9 mouse cellular contexts compared by ENCODE assay signal in the genomic region with DNA sequence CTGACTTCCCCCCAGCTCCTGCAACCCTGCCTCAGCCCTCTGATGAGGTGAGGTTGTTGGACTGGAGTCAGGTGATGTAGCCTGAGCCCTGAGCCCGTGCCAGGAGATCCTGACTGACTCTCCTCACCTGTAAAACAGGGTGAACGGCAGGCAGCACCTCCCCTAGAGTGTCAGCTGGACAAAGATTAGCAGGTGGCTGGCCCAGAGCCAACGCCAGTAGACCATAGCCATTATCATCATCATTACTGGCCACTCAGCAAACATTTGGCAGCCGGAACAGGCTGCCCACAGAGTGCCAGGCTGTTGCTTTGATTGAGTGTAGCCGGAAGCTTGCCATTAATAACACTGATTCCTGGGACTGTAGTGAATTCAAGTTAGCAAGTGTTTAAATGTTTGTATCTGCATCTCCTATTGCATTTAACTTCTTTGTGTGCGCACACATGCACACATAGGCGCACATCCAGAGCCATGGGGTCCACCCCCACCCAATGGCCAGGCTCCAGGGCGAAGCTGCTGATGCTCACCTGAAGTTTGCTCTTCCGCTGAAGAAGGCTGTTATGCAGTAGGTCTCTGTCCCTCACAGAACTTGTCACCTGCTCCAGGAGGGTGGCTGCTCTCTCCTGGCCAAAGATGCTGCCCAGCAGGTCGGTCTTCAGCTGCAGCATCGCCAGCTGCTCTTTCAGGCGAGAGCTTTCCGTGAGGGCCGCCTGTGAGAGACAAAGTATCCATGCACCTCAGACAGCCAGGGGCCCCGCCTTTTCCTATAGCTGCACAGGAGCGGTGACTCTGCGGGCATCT. TPM values are rescaled to one million over a fixed set of nuclear protein-coding genes. Genes with fewer than 3 reads are reported as not detected.
DNase-seq lines count a peak whose midpoint lies in the region; ATAC-seq and TF ChIP-seq lines count a peak whose summit lies in the region.
"Had no signal": no experiment of that assay in that cellular context is flagged by ENCODE, and none has a peak within 500 bp of the region (broad histone marks: within the 10 kb centered on the region; RNA-seq: fewer than 3 reads in every experiment).

No protein-coding gene starts in this region.

- H3ac ChIP-seq in C2C12 (ENCODE audit: control insufficient read depth, insufficient read length, low read depth) = no peak overlapping the region

- H3K9ac ChIP-seq in hindbrain, embryonic 15.5 days = no peak overlapping the region
- no peak overlapping the region for H3K9ac ChIP-seq in hindbrain, embryonic 12.5 days
- H3K9ac ChIP-seq: forebrain, postnatal 0 days had no signal

- no peak for TF ChIP-seq CTCF in C2C12 (IDR thresholded peaks at IDR 0.05; ENCODE audit: control insufficient read depth, insufficient read depth, insufficient read length)

- peak; percentile 80 for DNase-seq in cerebellum, adult 11 months
- peak; percentile 90 for DNase-seq in kidney, adult 8-10 months
- no peak for DNase-seq in right cerebral cortex, postnatal 4 days
- DNase-seq in left cerebral cortex, adult 11 months (ENCODE audit: low spot score) = no peak
- DNase-seq: forebrain, postnatal 0 days had no signal

- no peaks in the 10 kb centered on the region for H3K79me3 ChIP-seq in C2C12 (ENCODE audit: low read depth)

- peak; percentile 64 for ATAC-seq in hindbrain, embryonic 15.5 days (ENCODE audit: low FRiP score, low read depth)
- ATAC-seq in hindbrain, embryonic 12.5 days (ENCODE audit: low FRiP score) = no peak; the same call in 1 of the 2 replicates
- no peak for ATAC-seq in erythroblast, adult 5-6 weeks (replicated peaks; ENCODE audit: low FRiP score, poor library complexity, severe bottlenecking)
- ATAC-seq: forebrain, postnatal 0 days had no signal

- no peaks in the 10 kb centered on the region for H3K79me2 ChIP-seq in C2C12 (ENCODE audit: control insufficient read depth, insufficient read depth)

- H3K4me1 ChIP-seq in hindbrain, embryonic 15.5 days (replicated peaks) = peaks cover 11% of the 10 kb centered on the region
- peaks cover 6% of the 10 kb centered on the region; the same call in 1 of the 2 replicates for H3K4me1 ChIP-seq in hindbrain, embryonic 12.5 days

- no peak overlapping the region for H3K4me3 ChIP-seq in hindbrain, embryonic 15.5 days
- no peak overlapping the region for H3K4me3 ChIP-seq in hindbrain, embryonic 12.5 days
- no peak overlapping the region for H3K4me3 ChIP-seq in C2C12 (ENCODE audit: insufficient read depth, poor library complexity, severe bottlenecking)

- H3K4me2 ChIP-seq in hindbrain, embryonic 15.5 days = no peak overlapping the region
- no peak overlapping the region for H3K4me2 ChIP-seq in hindbrain, embryonic 12.5 days (replicated peaks)

- WGBS in hindbrain, embryonic 15.5 days = 62% methylated on average over 17 of the region's 17 CpGs
- WGBS in hindbrain, embryonic 12.5 days = 66% methylated on average over 17 of the region's 17 CpGs

- H3K9me3 ChIP-seq in hindbrain, embryonic 15.5 days = no peaks in the 10 kb centered on the region
- H3K9me3 ChIP-seq in hindbrain, embryonic 12.5 days (replicated peaks) = no peaks in the 10 kb centered on the region

- peak overlapping the region; percentile 8; the same call in 1 of the 2 replicates for H3K27ac ChIP-seq in hindbrain, embryonic 15.5 days (replicated peaks)
- no peak overlapping the region for H3K27ac ChIP-seq in hindbrain, embryonic 12.5 days

- no peaks in the 10 kb centered on the region for H3K36me3 ChIP-seq in hindbrain, embryonic 15.5 days
- no peaks in the 10 kb centered on the region for H3K36me3 ChIP-seq in hindbrain, embryonic 12.5 days
- peaks cover 75% of the 10 kb centered on the region for H3K36me3 ChIP-seq in C2C12 (ENCODE audit: control insufficient read depth, insufficient read depth)

- no peaks in the 10 kb centered on the region for H3K27me3 ChIP-seq in hindbrain, embryonic 15.5 days
- H3K27me3 ChIP-seq in hindbrain, embryonic 12.5 days = 0 out of 2 replicates have a peak, but pooled peaks cover 4% of the 10 kb centered on the region
- no peaks in the 10 kb centered on the region for H3K27me3 ChIP-seq in C2C12 (ENCODE audit: control insufficient read depth, insufficient read depth, insufficient read length)

TF ChIP-seq in C2C12, 6 proteins besides CTCF, POLR2A, EP300 and RAD21:
- TF ChIP-seq MAX (IDR thresholded peaks at IDR 0.05) (no peak), MYOD1 (IDR thresholded peaks at IDR 0.05; ENCODE audit: control insufficient read depth, insufficient read length, low read depth) (peak; percentile 62)

RNA-seq across cellular contexts. Expression of a gene that starts 54.4 kb away (rescaled TPM):
- 0.36 and 0.43 TPM in 2 replicates for polyA plus RNA-seq in hindbrain, embryonic 15.5 days (2015; fragmentation: Nextera tagmentation; extraction: Ambion mirVana)
- polyA plus RNA-seq in hindbrain, embryonic 12.5 days (2016; fragmentation: Nextera tagmentation; extraction: Ambion mirVana) = 0.21 and 0.47 TPM in 2 replicates
- 24.8 TPM for polyA plus RNA-seq in C2C12 (2012; fragmentation: generic; extraction: Trizol)
- total RNA-seq in erythroblast, adult 5-6 weeks (2015; ENCODE audit: low replicate concordance) = 4.8 and 5.6 TPM in 2 replicates
- total RNA-seq in erythroblast, adult 5-6 weeks (2017; ENCODE audit: low replicate concordance) = 10.3 and 14.8 TPM in 2 replicates

Comparison
In these comparisons a context has a peak if more than half of its experiments do, and no peak if none do; other contexts are left out.
1. DNase-seq: peak in cerebellum, adult 11 months (single experiment) and kidney, adult 8-10 months (2 of 2); none in right cerebral cortex, postnatal 4 days (single experiment) and left cerebral cortex, adult 11 months (single experiment).
2. RNA of a gene that starts 54.4 kb away (polyA plus RNA-seq): 24.8 TPM in C2C12 (single experiment); 0.36 to 0.43 TPM in hindbrain, embryonic 15.5 days and 0.21 to 0.47 TPM in hindbrain, embryonic 12.5 days; every median in the first group is over 10 times any median in the second.